Mouse (Mus musculus) liver, adult 2 months (tissue): ENCODE results near the gene Vars.

Source experiments
- CTCF ChIP-seq: fragments of 200-500 bp; IDR thresholded peaks from 2 replicates; pipeline ENCODE4 v1.5.1; 2011; ENCODE audit warnings: low read depth, low read length, control low read depth
- POLR2A ChIP-seq: fragments of 200-500 bp; IDR thresholded peaks from 2 replicates; pipeline ENCODE4 v1.6.1; 2011; ENCODE audit warnings: low read length, control low read depth; ENCODE audit not compliant: insufficient read depth; ENCODE audit errors: extremely low read depth

GRCm38 (mm10) chr17:35000717-35001451 is at the start of gene Vars:
- TF ChIP-seq CTCF (no peak), POLR2A (0 out of 2 replicates have a peak, but pooled peaks have one; percentile 29)
